Mouse (Mus musculus) forebrain, postnatal 0 days (tissue): ENCODE measurements around the gene Dnaja3. TPM values are rescaled to one million over a fixed set of nuclear protein-coding genes. Genes with fewer than 3 reads are reported as not detected.

Experiments used
- ATAC-seq: fragments of 200-750 bp; cut with Nextera tagmentation; 2 replicates; pipeline ENCODE4 v1.8.0; 2017; ENCODE audit warnings: mild to moderate bottlenecking, moderate library complexity
- DNase-seq: peaks from one replicate; pipeline ENCODE4 v3.0.0-alpha.2; 2015
- H3K27ac ChIP-seq: fragments of 300-500 bp; sonication (generic); 2 replicates; pipeline ENCODE4 v1.5.1; 2014; ENCODE audit warnings: low read depth, mild to moderate bottlenecking, antibody characterized with exemption, low read length, moderate library complexity, mixed read lengths
- H3K27me3 ChIP-seq: fragments of 300-500 bp; sonication (generic); 2 replicates; pipeline ENCODE4 v1.6.1; 2014; ENCODE audit warnings: mild to moderate bottlenecking, low read length, mixed read lengths; ENCODE audit not compliant: insufficient read depth
- H3K36me3 ChIP-seq: fragments of 300-500 bp; sonication (generic); 2 replicates; pipeline ENCODE4 v1.6.1; 2014; ENCODE audit warnings: mild to moderate bottlenecking, moderate library complexity; ENCODE audit not compliant: insufficient read depth
- H3K4me1 ChIP-seq: fragments of 300-500 bp; sonication (generic); 2 replicates; pipeline ENCODE4 v1.6.1; 2014; ENCODE audit warnings: antibody characterized with exemption; ENCODE audit not compliant: insufficient read depth
- H3K4me2 ChIP-seq: fragments of 300-500 bp; sonication (generic); 2 replicates; pipeline ENCODE4 v1.6.1; 2014; ENCODE audit warnings: low read depth, mild to moderate bottlenecking, moderate library complexity
- H3K4me3 ChIP-seq: fragments of 300-500 bp; sonication (generic); 2 replicates; pipeline ENCODE4 v1.5.1; 2014; ENCODE audit warnings: low read depth, low read length, mixed read lengths
- H3K9ac ChIP-seq: fragments of 300-500 bp; sonication (generic); 2 replicates; pipeline ENCODE4 v1.6.1; 2014; ENCODE audit warnings: mild to moderate bottlenecking
- H3K9me3 ChIP-seq: fragments of 300-500 bp; sonication (generic); 2 replicates; pipeline ENCODE4 v1.6.1; 2016; ENCODE audit warnings: low read length
- CTCF ChIP-seq: sonication (generic); IDR thresholded peaks from 2 replicates; pipeline ENCODE4 v1.5.1; 2016; ENCODE audit warnings: antibody characterized with exemption, control low read depth, low read depth
- WGBS: fragments of 180-500 bp; shearing (Covaris S2); extraction: QIAGEN DNeasy Blood & Tissue Kit; methylation state at CpG from one replicate; pipeline ENCODE4 v1.1.7; 2014; 5-methylcytosine and 5-hydroxymethylcytosine counted together
- polyA plus RNA-seq: library from polyadenylated mRNA; unstranded; fragments of >200 nt; fragmentation: Nextera tagmentation; extraction: Ambion mirVana; gene quantifications from 2 replicates; pipeline ENCODE4 v1.2.1, GENCODE M21; 2015
- total RNA-seq: library from RNA; depleted of rRNA; stranded (reverse); fragments of >200 nt; gene quantifications from 2 replicates; pipeline ENCODE4 v1.2.3, GENCODE M21; 2014

Dnaja3 gene
- total and polyA plus RNA-seq, 2 experiments from 2014 or later = 48.6 to 51.5 TPM

GRCm38 (mm10) chr16:4655764-4656570 lies 16.2 kb downstream of the Dnaja3 start:
- no peaks in the 10 kb centered on the region for H3K27me3 ChIP-seq
- 37% methylated on average over 11 of the region's 11 CpGs for WGBS
- no peaks in the 10 kb centered on the region for H3K4me1 ChIP-seq
- DNase-seq = no peak
- H3K4me3 ChIP-seq = no peak overlapping the region
- H3K9me3 ChIP-seq = no peaks in the 10 kb centered on the region
- peak; percentile 48; the same call in 1 of the 2 replicates for ATAC-seq
- peaks cover 29% of the 10 kb centered on the region for H3K36me3 ChIP-seq
- no peak overlapping the region for H3K4me2 ChIP-seq
- no peak overlapping the region for H3K9ac ChIP-seq
- TF ChIP-seq CTCF = no peak; the same call in 1 of the 2 replicates
- H3K27ac ChIP-seq = no peak overlapping the region

- no peak for TF ChIP-seq CTCF
- 57% methylated on average over 9 of the region's 9 CpGs for WGBS
- H3K9me3 ChIP-seq = no peaks in the 10 kb centered on the region
- H3K36me3 ChIP-seq = peaks cover 32% of the 10 kb centered on the region
- H3K4me1 ChIP-seq = no peaks in the 10 kb centered on the region
- H3K27me3 ChIP-seq = no peaks in the 10 kb centered on the region
- no peak for ATAC-seq
- H3K9ac ChIP-seq = no peak overlapping the region
- no peak for DNase-seq
- H3K4me3 ChIP-seq = no peak overlapping the region
- no peak overlapping the region for H3K4me2 ChIP-seq
- no peak overlapping the region for H3K27ac ChIP-seq
Measured at GRCm38 (mm10) chr16:4656571-4657081, 16.8 kb downstream of the Dnaja3 start.

GRCm38 (mm10) chr16:4658781-4659245 lies 19.0 kb downstream of the Dnaja3 start:
- no peak for TF ChIP-seq CTCF
- H3K9ac ChIP-seq = no peak overlapping the region
- H3K4me3 ChIP-seq = no peak overlapping the region
- DNase-seq = no peak
- no peak overlapping the region; the same call in 1 of the 2 replicates for H3K27ac ChIP-seq
- 14% methylated on average over 11 of the region's 11 CpGs for WGBS
- no peak overlapping the region for H3K4me2 ChIP-seq
- H3K27me3 ChIP-seq = no peaks in the 10 kb centered on the region
- peaks cover 28% of the 10 kb centered on the region for H3K36me3 ChIP-seq
- ATAC-seq = peak; percentile 47; the same call in 1 of the 2 replicates
- no peaks in the 10 kb centered on the region for H3K4me1 ChIP-seq
- no peaks in the 10 kb centered on the region for H3K9me3 ChIP-seq

GRCm38 (mm10) chr16:4659326-4659725 lies 19.5 kb downstream of the Dnaja3 start:
- Histone ChIP-seq H3K4me1 (no peaks in the 10 kb centered on the region), H3K36me3 (peaks cover 23% of the 10 kb centered on the region), H3K27me3 (no peaks in the 10 kb centered on the region), H3K4me3 (no peak overlapping the region), H3K27ac (no peak overlapping the region), H3K9me3 (no peaks in the 10 kb centered on the region), H3K9ac (no peak overlapping the region), H3K4me2 (no peak overlapping the region)
- no peak for TF ChIP-seq CTCF
- WGBS = 20% methylated on average over 2 of the region's 2 CpGs
- no peak for ATAC-seq
- DNase-seq = no peak

- DNase-seq (no peak), ATAC-seq (no peak)
- Histone ChIP-seq H3K4me1 (no peaks in the 10 kb centered on the region), H3K9ac (no peak overlapping the region), H3K36me3 (peaks cover 20% of the 10 kb centered on the region), H3K4me2 (no peak overlapping the region), H3K4me3 (no peak overlapping the region), H3K27ac (no peak overlapping the region), H3K9me3 (no peaks in the 10 kb centered on the region), H3K27me3 (no peaks in the 10 kb centered on the region)
- no peak for TF ChIP-seq CTCF
- WGBS = 75% methylated on average over 2 of the region's 2 CpGs
Measured at GRCm38 (mm10) chr16:4661605-4662004, 21.8 kb downstream of the Dnaja3 start.

GRCm38 (mm10) chr16:4663806-4664205 lies 24.0 kb downstream of the Dnaja3 start:
- no peak for TF ChIP-seq CTCF
- DNase-seq (no peak), ATAC-seq (no peak)
- WGBS = 76% methylated on average over 2 of the region's 2 CpGs
- H3K9me3 ChIP-seq = no peaks in the 10 kb centered on the region
- H3K9ac ChIP-seq = no peak overlapping the region
- peaks cover 24% of the 10 kb centered on the region for H3K36me3 ChIP-seq
- H3K4me3 ChIP-seq = no peak overlapping the region
- H3K4me1 ChIP-seq = no peaks in the 10 kb centered on the region
- no peaks in the 10 kb centered on the region for H3K27me3 ChIP-seq
- H3K4me2 ChIP-seq = no peak overlapping the region
- H3K27ac ChIP-seq = no peak overlapping the region

- no peak for TF ChIP-seq CTCF
- no peaks in the 10 kb centered on the region for H3K27me3 ChIP-seq
- H3K4me3 ChIP-seq = no peak overlapping the region
- 89% methylated on average over 2 of the region's 2 CpGs for WGBS
- H3K4me2 ChIP-seq = no peak overlapping the region
- H3K4me1 ChIP-seq = no peaks in the 10 kb centered on the region
- no peak overlapping the region for H3K9ac ChIP-seq
- no peaks in the 10 kb centered on the region for H3K9me3 ChIP-seq
- H3K27ac ChIP-seq = no peak overlapping the region
- ATAC-seq (no peak), DNase-seq (no peak)
- peaks cover 34% of the 10 kb centered on the region for H3K36me3 ChIP-seq
Measured at GRCm38 (mm10) chr16:4665726-4666125, 25.9 kb downstream of the Dnaja3 start.
